Mouse (Mus musculus): Measurements from ENCODE around the gene Ubald1.

DNA sequence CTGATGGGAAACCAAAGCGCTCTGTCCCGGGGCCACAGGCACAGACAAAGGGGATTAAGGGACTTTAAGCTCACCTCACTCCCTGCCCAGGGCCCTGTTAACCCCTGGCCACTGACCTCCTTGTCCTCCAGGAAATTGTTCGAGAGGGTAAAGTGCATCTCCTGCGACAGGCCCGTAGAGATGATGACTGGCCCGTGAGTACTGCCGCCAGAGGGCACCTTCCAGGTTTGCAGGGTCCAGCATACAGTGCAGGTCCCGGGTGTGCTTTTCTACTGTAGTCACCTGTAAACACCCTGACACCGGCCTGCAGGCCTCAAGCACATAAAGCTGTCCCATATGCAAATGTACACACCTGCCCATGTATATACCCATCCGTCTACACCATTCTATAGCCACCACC, 18.7 kb downstream of the Ubald1 start:
- no peak for TF ChIP-seq CTCF (IDR thresholded peaks at IDR 0.05; ENCODE audit: extremely low read depth, insufficient read depth, low read length)
- no peak for TF ChIP-seq POLR2A (IDR thresholded peaks at IDR 0.05; ENCODE audit: extremely low read depth, insufficient read depth, low read length)

All from cortical plate, adult 2 months (tissue).